Mouse (Mus musculus): ENCODE data around the gene Pld6. TPM values are rescaled to one million over a fixed set of nuclear protein-coding genes. Genes with fewer than 3 reads are reported as not detected.
"Not testable (repeated sequence)": the region's sequence is repeated elsewhere in the genome, so short reads cannot be mapped to it uniquely, and the experiment has no call there.

Pld6 gene
- polyA plus RNA-seq, 1 experiment, result not detected

DNA sequence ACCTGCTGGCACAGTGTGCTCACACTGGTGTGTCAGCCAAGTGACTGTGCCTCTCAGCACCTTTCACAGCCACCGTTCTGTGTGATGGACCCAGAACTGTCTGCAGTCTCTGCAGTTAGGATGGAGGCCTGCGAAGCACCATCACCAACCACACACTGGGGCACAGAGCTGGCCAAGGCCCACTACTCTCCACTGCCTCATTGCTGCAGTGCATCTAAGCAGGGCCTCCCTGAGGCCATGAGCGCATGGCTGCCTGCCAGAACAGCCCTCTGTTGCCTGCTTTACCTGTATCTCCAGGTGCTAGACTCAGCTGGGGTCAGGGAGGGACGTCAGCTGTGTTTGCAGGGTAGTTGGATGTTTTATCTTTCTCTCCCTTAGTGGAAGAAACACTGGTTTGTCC is 43.1 kb downstream of the Pld6 start:
- H3K27ac ChIP-seq (ENCODE audit: insufficient read depth, low read depth, low read length), result no peak overlapping the region
- TF ChIP-seq CTCF (IDR thresholded peaks at IDR 0.05; ENCODE audit: insufficient read depth, low read depth, low read length), result no peak
- TF ChIP-seq POLR2A (IDR thresholded peaks at IDR 0.05; ENCODE audit: insufficient read depth, low read depth, low read length), result no peak
- no peaks in the 10 kb centered on the region for H3K4me1 ChIP-seq (ENCODE audit: control insufficient read depth, insufficient read depth, low read length)
- 91% methylated on average over 4 of the region's 4 CpGs for WGBS
- H3K4me3 ChIP-seq (ENCODE audit: insufficient read depth, low read depth, low read length), result no peak overlapping the region

DNA sequence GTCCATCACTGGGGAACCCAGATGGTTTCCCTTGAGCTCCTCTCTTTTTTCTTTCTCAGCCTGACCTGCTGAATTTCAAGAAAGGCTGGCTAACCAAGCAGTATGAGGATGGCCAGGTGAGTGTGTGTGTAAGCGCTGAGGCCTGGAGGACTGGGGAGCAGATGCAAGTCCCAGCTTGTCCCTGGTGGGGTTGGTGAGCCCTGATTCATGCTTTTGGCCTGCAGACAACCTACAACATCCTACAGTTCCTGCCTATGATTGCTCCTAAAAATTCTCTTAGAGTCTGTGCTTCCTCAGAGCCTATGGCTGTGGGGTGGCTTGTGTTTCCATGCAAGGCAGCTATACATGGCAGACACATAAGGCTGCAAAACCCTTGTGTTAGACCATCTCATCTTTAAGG is 43.7 kb downstream of the Pld6 start:
- Histone ChIP-seq H3K4me3 (ENCODE audit: insufficient read depth, low read depth, low read length) (no peak overlapping the region), H3K27ac (ENCODE audit: insufficient read depth, low read depth, low read length) (no peak overlapping the region), H3K4me1 (ENCODE audit: control insufficient read depth, insufficient read depth, low read length) (no peaks in the 10 kb centered on the region)
- 96% methylated on average over 1 of the region's 1 CpGs for WGBS
- TF ChIP-seq CTCF (IDR thresholded peaks at IDR 0.05; ENCODE audit: insufficient read depth, low read depth, low read length), result no peak
- TF ChIP-seq POLR2A (IDR thresholded peaks at IDR 0.05; ENCODE audit: insufficient read depth, low read depth, low read length), result no peak

DNA sequence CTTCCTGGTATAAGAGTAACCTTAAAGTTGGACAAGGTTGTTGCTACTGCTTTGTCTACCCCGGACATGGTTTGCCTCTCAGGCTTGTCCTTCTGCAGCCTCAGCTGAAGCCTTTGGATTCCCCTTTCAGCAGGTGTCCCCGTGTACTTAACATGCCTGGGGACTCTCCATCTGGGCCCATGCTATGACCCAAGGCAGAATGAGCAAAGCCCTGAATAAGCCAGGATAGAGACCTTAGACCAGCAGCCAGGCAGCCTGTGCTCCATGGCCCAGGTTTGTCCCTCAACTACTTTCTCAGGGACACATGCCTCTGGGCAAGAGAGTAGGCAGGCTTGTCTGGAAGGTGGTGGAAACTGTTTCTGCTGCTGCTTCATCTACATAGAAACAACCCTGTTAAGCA is 44.1 kb downstream of the Pld6 start:
- no peak for TF ChIP-seq CTCF (IDR thresholded peaks at IDR 0.05; ENCODE audit: insufficient read depth, low read depth, low read length)
- WGBS, result 93% methylated on average over 2 of the region's 2 CpGs
- Histone ChIP-seq H3K4me3 (ENCODE audit: insufficient read depth, low read depth, low read length) (no peak overlapping the region), H3K4me1 (ENCODE audit: control insufficient read depth, insufficient read depth, low read length) (no peaks in the 10 kb centered on the region), H3K27ac (ENCODE audit: insufficient read depth, low read depth, low read length) (no peak overlapping the region)

DNA sequence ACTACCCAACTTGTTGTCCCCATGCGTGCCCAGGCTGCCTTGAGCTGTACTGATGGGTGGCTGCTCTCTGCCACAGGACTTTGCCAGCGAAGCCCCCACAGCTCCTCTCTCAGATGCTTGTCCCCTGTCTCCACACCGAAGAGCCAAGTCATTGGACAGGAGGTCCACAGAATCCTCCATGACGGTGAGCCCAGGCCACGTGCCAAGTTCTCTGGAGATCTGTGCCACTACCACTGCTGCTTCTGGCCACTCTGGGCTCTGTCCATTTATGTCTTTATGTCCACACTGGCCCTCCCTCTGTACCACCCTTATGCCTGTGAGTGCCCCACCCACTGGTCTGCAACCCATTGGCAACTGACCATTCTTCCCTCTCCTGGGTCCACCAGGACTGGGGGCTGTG is 45.5 kb downstream of the Pld6 start:
- no peak for TF ChIP-seq POLR2A (IDR thresholded peaks at IDR 0.05; ENCODE audit: insufficient read depth, low read depth, low read length)
- TF ChIP-seq CTCF (IDR thresholded peaks at IDR 0.05; ENCODE audit: insufficient read depth, low read depth, low read length), result no peak
- H3K4me3 ChIP-seq (ENCODE audit: insufficient read depth, low read depth, low read length), result no peak overlapping the region
- H3K4me1 ChIP-seq (ENCODE audit: control insufficient read depth, insufficient read depth, low read length), result peaks cover 5% of the 10 kb centered on the region
- H3K27ac ChIP-seq (ENCODE audit: insufficient read depth, low read depth, low read length), result no peak overlapping the region
- 95% methylated on average over 5 of the region's 5 CpGs for whole genome bisulfite sequencing

DNA sequence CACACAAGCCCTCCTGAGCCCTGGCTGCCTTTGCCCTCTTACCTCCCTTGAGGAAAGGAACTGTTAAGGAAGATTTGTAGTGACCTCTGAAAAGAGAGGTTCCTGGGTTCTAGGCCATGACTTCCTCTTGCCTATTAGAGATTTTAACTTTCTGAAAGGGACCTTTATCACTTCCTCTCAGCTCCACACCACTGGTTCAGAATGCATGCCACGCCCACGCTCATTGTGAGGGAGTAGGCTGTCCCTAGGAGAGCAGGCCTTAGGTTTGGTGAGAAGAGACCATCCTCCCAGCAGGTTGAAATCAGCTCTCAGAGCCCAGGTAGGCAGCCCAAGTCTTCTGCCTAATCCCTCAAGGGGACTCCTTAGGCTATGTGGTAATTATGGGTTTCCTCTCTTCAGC is 47.4 kb downstream of the Pld6 start:
- WGBS, result 86% methylated on average over 2 of the region's 2 CpGs
- TF ChIP-seq POLR2A (IDR thresholded peaks at IDR 0.05; ENCODE audit: insufficient read depth, low read depth, low read length) (no peak), CTCF (IDR thresholded peaks at IDR 0.05; ENCODE audit: insufficient read depth, low read depth, low read length) (no peak)

DNA sequence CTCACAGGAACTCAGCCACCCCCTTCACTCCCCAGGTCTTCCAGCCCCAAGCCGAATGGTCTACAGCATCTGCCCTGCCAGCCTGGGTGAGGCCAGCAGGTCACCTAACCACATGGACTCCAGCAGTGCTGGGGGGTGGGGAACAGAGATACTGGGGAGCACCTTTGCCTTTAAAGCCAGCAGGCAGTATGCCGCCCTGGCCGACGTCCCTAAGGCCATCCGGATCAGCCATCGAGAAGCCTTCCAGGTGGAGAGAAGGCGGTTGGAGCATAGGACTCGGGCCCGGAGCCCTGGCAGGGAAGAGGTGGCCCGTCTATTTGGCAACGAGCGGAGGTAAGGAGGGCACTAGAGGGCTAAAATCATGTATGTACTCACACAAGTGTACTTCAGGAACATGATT is 50.2 kb downstream of the Pld6 start:
- H3K4me3 ChIP-seq (ENCODE audit: insufficient read depth, low read depth, low read length), result no peak overlapping the region
- TF ChIP-seq POLR2A (IDR thresholded peaks at IDR 0.05; ENCODE audit: insufficient read depth, low read depth, low read length), result no peak
- TF ChIP-seq CTCF (IDR thresholded peaks at IDR 0.05; ENCODE audit: insufficient read depth, low read depth, low read length), result no peak
- 0 out of 2 replicates have a peak overlapping the region, but pooled peaks have one; percentile 25 for H3K27ac ChIP-seq (ENCODE audit: insufficient read depth, low read depth, low read length)
- 92% methylated on average over 12 of the region's 12 CpGs for WGBS
- peaks cover 18% of the 10 kb centered on the region for H3K4me1 ChIP-seq (ENCODE audit: control insufficient read depth, insufficient read depth, low read length)

More for the DNA sequence above, 47.4 kb downstream of the Pld6 start:
- no peak overlapping the region for H3K4me3 ChIP-seq (ENCODE audit: insufficient read depth, low read depth, low read length)
- H3K4me1 ChIP-seq (ENCODE audit: control insufficient read depth, insufficient read depth, low read length), result peaks cover 5% of the 10 kb centered on the region
- H3K27ac ChIP-seq (ENCODE audit: insufficient read depth, low read depth, low read length), result no peak overlapping the region

DNA sequence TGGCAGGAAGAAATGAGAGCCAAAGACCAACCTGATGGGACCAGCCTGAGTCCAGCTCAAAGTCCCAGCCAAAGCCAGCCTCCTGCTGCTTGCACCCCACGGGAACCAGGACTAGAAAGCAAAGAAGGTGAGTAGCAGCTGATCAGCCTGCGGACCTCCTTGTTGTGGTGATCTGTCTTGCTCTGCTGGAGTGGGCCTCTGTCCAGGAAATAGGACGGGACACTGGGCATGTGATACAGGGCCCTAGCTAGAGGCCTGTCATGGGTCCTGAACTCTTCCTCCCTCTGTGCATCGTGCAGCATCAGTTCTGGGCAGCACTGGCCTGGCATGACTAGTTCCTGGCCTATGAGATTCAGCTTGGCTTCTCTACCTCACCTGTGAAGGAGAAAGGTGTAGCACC is 51.5 kb downstream of the Pld6 start:
- H3K4me3 ChIP-seq (ENCODE audit: insufficient read depth, low read depth, low read length); H3K27ac ChIP-seq (ENCODE audit: insufficient read depth, low read depth, low read length): not testable (repeated sequence)
- 85% methylated on average over 4 of the region's 4 CpGs for WGBS
- peaks cover 27% of the 10 kb centered on the region for H3K4me1 ChIP-seq (ENCODE audit: control insufficient read depth, insufficient read depth, low read length)

DNA sequence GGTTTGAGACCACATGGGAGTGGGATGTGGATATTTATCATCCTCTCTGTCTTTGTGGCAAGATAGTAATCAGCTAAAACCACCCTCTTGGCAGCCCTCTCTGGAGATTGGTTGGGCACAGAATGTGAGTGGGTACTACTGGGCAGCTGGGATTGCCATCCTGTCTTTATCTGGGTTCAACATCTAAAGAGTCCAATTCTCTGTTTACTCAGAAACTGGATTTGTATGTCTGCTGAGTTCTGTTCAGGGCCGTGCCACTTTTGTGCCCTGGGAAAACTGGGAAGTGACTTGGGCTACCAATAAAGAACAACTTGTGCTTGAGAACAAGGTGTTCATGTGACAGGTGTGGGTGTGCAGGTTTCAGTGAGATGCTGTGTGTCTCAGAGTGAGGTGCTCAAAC is 53.1 kb downstream of the Pld6 start:
- TF ChIP-seq CTCF (IDR thresholded peaks at IDR 0.05; ENCODE audit: insufficient read depth, low read depth, low read length) (no peak), POLR2A (IDR thresholded peaks at IDR 0.05; ENCODE audit: insufficient read depth, low read depth, low read length) (no peak)
- peak overlapping the region; percentile 41; the same call in 1 of the 2 replicates for H3K27ac ChIP-seq (ENCODE audit: insufficient read depth, low read depth, low read length)
- H3K4me3 ChIP-seq (ENCODE audit: insufficient read depth, low read depth, low read length), result no peak overlapping the region
- peaks cover 29% of the 10 kb centered on the region for H3K4me1 ChIP-seq (ENCODE audit: control insufficient read depth, insufficient read depth, low read length)
- WGBS, result 58% methylated on average over 1 of the region's 1 CpGs

Other genes with a start within 250 kb of the Pld6 start
- gene Nlrp3, start 246.1 kb downstream of the Pld6 start, polyA plus RNA-seq (2012; ENCODE audit: insufficient read depth, insufficient read length, low replicate concordance, missing spikeins), result not detected in 2 replicates
- gene Olfr222, start 211.4 kb downstream of the Pld6 start, polyA plus RNA-seq (2012; ENCODE audit: insufficient read depth, insufficient read length, low replicate concordance, missing spikeins), result not detected in 2 replicates
- gene Olfr223, start 194.4 kb downstream of the Pld6 start, polyA plus RNA-seq (2012; ENCODE audit: insufficient read depth, insufficient read length, low replicate concordance, missing spikeins), result not detected in 2 replicates
- gene Mprip, start 126.3 kb downstream of the Pld6 start, polyA plus RNA-seq (2012; ENCODE audit: insufficient read depth, insufficient read length, low replicate concordance, missing spikeins), result 111 TPM in 1 of 2 replicates, not detected in the other
- gene Flcn, start 22.4 kb upstream of the Pld6 start, polyA plus RNA-seq (2012; ENCODE audit: insufficient read depth, insufficient read length, low replicate concordance, missing spikeins), result not detected in 2 replicates
- not detected in 2 replicates for gene Nt5m, start 51.8 kb upstream of the Pld6 start, polyA plus RNA-seq (2012; ENCODE audit: insufficient read depth, insufficient read length, low replicate concordance, missing spikeins)
- not detected in 2 replicates for gene Cops3, start 52.2 kb upstream of the Pld6 start, polyA plus RNA-seq (2012; ENCODE audit: insufficient read depth, insufficient read length, low replicate concordance, missing spikeins)
- not detected in 2 replicates for gene Med9, start 160.6 kb upstream of the Pld6 start, polyA plus RNA-seq (2012; ENCODE audit: insufficient read depth, insufficient read length, low replicate concordance, missing spikeins)
- gene Rasd1, start 177.3 kb upstream of the Pld6 start, polyA plus RNA-seq (2012; ENCODE audit: insufficient read depth, insufficient read length, low replicate concordance, missing spikeins), result not detected in 2 replicates

Measured in olfactory bulb, adult 2 months (tissue).